Mouse (Mus musculus) heart, adult 9 months (tissue): ENCODE data around the gene Ppp1r12a.
A peak's percentile ranks its signal among the peaks of the same experiment; 100 is the strongest.

ENCODE experiments used
- DNase-seq, 2 experiments: peaks; one replicate each; pipeline ENCODE4 v3.0.0; 2022; ENCODE audit warnings: low spot score in 2 of 2

The Ppp1r12a gene

DNA sequence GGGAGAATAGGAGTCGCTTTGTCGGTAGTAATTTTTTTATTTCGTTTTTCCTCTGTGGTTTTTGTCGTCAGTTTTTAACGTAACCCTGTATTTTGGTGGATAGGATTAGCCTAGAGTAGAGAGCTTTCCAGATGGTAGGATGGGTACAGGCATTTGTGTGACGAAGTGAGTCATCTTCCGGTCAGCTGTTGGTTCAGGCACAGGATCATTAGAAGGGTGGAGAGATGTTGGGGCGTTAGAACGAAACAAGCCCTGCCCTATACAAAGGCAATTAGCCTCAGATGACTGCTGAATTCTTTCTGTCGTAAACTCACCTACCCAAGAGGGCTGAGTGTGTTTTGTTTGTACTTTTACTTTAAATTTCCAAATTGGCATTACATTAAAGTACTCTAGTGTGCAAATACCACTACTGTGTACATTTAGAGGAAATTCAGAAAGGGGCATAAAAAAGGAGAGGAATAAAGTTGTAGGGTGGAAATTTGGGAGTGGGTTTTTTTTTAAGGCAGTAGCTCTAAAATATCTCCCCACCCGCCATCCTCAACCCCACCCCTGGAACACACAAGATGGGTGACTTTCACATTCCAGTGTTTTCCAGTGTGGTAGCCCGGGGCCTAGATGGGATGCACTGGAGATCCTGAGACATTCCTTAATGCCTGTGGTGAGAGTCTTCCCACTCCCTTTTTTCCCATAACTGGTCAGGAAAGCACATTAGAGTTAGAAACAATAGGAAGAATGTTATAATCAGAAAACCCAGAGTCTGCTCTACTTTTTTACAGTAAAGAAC lies 129.9 kb downstream of the Ppp1r12a start:
- no peak for DNase-seq

- no peak for DNase-seq
Measured at GRCm38 (mm10) chr10:108292651-108293050, 130.7 kb downstream of the Ppp1r12a start.

GRCm38 (mm10) chr10:108293620-108294195 lies 131.7 kb downstream of the Ppp1r12a start:
- DNase-seq, result no peak

DNA sequence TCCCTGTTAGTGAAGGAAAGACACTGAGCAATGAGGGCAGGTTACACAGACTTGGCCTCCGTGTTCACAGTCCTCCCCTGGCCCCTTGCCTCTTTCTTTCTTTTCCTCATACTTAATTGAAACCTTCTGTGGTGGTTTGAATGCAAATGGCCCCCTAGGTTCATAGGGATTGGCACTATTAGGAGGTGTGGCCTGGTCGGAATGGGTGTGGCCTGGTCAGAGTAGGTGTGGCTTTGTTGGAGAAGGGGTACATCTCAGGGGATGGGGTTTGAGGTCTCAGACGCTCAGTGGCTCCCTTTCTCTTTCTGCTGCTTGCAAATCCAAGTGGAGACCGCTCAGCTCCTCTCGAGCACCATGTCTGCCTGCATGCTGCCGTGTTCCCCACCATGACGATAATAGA lies 132.8 kb downstream of the Ppp1r12a start:
- no peak for DNase-seq

GRCm38 (mm10) chr10:108296446-108296845 lies 134.5 kb downstream of the Ppp1r12a start:
- no peak for DNase-seq

GRCm38 (mm10) chr10:108298261-108298660 lies 136.3 kb downstream of the Ppp1r12a start:
- no peak for DNase-seq

- no peak for DNase-seq
Measured at GRCm38 (mm10) chr10:108298841-108299545, 137.0 kb downstream of the Ppp1r12a start.

DNA sequence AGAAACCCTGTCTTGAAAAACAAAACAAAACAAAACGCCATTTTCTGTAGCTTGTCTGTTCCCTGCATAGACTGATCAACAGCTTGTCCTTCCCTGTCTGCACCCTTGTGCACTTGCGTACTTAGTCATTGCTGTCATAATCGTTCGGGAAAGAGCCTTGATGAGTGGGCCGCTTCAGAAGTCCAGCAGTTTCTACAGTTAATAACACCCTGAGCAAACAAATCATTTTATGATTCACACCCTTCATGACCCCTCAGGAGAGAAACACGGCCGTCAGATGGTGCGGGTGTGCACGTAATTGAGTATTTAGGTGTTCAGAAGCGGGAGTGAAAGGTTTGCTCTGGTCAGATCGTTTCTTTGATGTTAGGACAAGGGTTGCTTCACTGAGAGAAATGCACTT lies 137.8 kb downstream of the Ppp1r12a start:
- no peak for DNase-seq

DNA sequence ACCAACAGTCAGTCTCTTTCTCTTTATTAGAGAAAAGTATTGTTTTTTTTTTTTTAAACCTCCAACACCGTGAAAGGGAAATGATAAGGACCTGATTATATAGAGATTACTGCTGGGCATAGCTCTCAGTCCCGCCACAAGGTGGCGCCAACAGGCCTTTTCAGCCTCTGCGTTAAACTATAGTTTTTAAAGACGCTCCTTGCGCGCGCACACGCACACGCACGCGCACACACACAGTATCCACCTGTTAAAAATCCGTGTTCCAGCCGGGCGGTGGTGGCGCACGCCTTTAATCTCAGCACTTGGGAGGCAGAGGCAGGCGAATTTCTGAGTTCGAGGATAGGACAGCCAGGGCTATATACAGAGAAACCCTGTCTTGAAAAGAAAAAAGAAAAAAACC lies 138.8 kb downstream of the Ppp1r12a start:
- peak; percentile 44 to 61 for DNase-seq

DNA sequence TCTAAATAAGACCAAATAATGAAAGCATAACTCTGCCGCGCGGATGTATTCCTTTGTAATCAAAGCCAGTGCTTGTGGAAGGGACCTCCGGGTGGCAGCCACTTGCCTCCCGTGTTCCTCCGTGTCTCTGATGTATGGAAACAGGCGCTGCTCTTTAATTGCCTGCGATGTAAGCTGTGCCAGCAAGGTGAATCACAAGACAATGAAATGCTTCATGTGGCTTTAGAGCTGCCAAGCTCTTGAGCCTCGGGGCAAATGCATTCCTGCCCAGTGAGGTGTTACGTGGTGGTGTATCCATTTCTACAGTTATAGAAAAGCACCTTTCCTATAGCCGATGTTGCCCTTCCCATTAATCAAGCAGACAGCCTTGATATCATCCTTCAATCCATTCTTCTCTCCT lies 145.8 kb downstream of the Ppp1r12a start:
- no peak for DNase-seq

GRCm38 (mm10) chr10:108310195-108310594 lies 148.2 kb downstream of the Ppp1r12a start:
- DNase-seq, result no peak

- DNase-seq, result no peak
Measured at GRCm38 (mm10) chr10:108311396-108311795, 149.4 kb downstream of the Ppp1r12a start.

DNA sequence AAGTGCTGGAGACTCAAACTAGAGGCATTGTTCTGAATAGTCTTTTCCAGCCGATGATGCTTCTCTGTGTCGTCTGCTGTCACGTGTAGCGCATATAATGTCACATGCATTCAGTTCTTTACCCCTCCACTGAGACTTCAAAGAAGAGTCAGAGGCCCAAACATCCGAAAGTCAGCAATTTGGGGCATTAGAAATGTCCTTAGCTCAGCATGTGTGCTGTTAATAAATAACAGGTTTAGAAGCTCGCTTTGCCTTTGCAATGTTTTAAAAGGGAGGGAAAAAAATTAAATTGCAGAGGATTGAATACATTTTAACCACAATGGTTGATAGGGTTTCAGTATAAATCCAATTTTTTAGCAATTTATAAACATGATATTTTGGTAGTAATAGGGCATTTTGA lies 151.9 kb downstream of the Ppp1r12a start:
- DNase-seq, result no peak

GRCm38 (mm10) chr10:108314396-108314795 lies 152.4 kb downstream of the Ppp1r12a start:
- DNase-seq, result no peak

GRCm38 (mm10) chr10:108315236-108315635 lies 153.2 kb downstream of the Ppp1r12a start:
- DNase-seq, result no peak

- no peak for DNase-seq
Measured at GRCm38 (mm10) chr10:108328356-108328755, 166.4 kb downstream of the Ppp1r12a start.

DNA sequence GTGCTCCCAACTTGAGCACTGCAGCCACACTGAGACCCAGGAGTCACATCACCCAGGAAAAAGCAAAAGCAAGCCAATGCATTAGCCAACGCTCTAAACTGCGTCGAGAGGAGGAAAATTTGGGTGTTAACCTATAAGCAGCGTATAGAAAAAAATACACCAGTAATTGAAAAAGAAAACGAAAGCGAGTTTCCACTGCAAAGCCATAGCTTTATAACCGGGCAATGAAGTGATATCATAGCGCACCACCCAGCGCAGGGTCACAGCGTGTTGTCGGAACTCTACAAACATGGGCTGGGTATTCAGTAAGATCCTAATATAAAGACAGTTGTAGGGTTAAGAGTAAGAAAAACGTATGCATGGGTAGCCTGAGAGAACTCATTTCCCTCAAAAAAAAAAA lies 167.0 kb downstream of the Ppp1r12a start:
- DNase-seq, result no peak

DNA sequence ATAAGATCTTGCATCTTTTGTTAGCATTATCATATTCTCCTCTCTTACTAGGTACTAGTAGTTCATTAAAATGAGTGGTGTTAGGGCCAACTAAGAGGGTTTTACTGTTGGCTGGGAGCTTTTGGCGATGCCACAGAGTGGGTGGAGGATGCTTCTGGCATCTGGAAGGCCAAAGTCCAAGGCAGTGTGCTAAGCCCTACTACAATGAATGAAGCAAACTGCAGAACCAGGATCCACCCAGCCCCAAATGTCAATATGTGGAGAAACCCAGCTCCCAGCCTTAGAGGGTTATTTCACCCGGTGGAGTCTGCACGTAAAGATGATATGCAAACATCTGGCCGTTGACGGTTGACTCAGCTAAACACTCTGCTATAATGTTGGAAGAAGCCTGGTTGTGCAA lies 167.8 kb downstream of the Ppp1r12a start:
- no peak for DNase-seq

- no peak for DNase-seq
Measured at GRCm38 (mm10) chr10:108330964-108331363, 169.0 kb downstream of the Ppp1r12a start.

DNA sequence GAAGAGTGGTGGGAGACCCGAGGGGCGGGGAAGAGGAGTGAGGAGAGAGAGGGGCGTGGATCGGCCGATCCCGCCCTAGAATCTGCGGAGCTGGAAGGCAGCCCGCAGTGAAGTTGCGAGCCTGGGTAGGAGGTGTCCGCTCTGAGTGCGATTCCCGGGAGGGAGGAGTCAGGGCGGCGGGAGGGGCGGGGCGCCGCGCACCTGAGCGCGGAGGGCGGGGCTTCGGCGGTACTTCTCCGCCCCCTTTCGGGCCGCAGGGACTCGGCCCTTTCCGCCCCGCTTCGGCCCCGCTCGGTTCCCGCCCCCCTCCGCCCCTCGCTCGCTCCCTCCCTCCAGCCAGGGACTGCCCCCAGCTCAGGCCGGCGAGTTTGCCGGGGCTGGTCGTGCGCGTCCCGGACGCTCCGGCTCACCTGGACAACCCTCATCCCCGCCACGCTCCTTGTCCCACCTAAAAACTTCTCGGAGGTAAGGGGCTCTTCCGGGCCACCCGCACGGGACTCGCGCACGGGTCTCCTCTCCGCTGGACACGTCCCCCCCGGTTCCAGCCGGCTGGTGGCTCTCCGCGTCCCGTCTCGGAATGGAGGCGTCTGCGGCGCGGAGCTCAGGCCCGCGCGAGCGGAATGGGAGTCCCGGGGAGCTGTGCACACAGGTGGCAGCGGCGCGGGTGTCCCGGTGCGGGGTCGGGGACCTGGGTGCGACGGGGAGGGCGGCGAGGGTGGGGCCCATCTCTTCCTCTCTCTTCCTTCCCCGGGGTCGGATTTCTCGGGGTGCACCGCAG lies 170.0 kb downstream of the Ppp1r12a start, which contains the start of gene Pawr:
TSS of gene Pawr (plus strand) at position 338 of the 778 bp plus-strand sequence.
- DNase-seq, result peak; percentile 40 to 42

- peak; percentile 35 to 42 for DNase-seq
Measured at GRCm38 (mm10) chr10:108332571-108333541, 170.9 kb downstream of the Ppp1r12a start.
